Mouse (Mus musculus) right cerebral cortex, postnatal 36 days (tissue): ENCODE measurements at regions not wholly inside any gene's neighbourhood (a gene's known extent, or its start where the extent isn't known, plus 50 kb on each side); places are given as distances from the start of the nearest gene placed in this dataset.

ENCODE experiments used
- DNase-seq, 2 experiments: peaks; one replicate each; pipeline ENCODE4 v3.0.0; 2022; ENCODE audit warnings: low spot score in 2 of 2, mixed read lengths in 1 of 2

DNA sequence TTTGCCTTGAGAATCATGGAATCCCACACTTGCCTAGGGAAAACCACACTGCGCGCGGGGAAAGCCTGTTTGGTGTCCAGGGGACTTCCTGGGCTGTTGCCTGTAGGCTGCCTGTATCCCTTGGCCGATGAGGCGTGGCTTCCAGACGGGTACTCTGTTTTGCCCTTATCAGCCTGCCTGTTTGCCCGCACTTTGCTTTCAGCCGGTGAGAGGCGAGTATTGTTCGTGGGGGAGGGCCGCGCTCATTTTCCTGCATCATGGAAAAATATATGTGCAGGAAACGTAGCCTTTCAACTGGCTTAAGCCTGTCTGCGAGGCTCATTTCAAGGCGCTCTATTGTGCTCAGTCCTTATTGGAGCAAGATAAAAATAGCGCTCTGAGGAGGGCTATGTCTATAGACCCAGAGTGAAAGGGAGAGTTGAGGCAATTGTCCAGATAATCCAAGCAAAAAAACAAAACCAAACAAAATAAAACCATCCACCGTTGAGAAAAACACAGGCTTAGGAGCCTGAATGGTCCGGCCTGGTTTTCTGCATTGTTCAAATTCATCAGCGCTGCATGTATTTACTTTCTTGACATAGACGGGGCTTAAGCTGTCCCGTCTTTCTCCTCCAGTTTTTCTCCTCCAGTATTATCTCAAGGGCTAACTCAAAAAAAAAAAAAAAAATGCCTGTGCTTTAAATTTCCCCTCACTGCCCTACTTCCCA is 67.9 kb downstream of the Klf5 start:
- no peak for DNase-seq

DNA sequence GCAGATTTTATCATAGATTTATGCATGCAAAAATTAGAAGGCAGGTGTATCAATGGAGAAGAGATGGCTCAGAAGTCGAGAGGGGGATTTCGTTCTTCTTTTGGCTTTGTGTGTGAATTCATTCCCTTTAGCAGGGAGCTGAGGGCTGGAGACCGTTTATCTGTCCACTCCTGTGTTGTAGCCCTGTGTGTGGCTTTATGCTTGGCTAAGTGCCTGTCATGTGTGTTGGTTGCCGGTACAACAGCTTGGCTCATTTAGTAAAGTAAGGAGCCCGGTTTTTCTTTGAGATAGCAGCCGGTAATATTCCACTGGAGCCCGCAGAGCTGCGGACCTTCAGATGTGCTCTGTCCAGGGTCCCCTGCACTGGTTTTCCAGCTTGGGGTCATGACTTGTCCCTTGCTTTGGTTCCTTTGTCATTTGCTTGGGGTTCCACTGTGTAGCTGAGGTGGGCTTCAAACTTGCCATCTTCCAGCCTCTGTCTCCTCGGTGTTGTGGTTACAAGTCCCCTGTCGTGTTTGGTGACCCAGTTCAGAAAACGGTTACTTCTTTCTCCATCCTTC is 68.6 kb downstream of the Klf5 start:
- no peak for DNase-seq

DNA sequence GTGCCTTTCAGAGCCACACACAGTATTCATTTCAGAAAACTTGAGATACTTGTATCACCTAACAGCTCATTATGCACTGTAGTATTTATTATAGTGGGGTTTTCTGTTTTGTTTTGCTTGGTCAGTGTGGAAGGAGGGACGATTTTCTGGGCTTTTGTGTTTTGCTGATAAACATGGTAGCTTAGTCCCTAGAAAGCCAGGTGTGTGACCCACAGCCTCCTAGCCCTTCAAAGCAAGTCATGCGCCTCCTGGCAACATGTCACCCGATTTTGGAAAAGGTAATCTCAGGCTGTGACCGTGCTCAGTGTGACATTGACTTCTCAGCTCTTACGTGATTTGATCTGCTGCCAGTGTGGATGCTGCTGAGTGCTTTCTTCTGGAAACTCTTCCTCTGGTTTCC is 70.9 kb downstream of the Klf5 start:
- DNase-seq: no peak

DNA sequence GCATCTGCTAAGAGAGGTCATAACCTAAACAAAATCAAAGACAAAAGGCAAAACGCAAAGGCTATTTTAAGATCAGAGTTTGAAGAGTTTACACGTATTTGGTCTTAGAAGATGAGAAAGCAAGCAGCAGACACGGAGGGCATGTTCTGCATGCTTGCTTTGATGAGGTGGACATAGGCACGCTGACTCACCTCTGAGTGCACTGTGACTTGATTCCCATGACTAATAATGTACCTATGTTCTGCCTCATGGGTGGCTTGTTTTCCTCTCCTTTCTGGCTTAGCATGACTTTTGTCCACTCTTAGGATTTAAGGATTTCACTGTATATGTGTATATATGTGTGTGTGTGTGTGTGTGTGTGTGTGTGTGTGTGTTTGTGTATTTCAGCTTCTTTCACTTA is 75.2 kb downstream of the Klf5 start:
- DNase-seq: no peak

DNA sequence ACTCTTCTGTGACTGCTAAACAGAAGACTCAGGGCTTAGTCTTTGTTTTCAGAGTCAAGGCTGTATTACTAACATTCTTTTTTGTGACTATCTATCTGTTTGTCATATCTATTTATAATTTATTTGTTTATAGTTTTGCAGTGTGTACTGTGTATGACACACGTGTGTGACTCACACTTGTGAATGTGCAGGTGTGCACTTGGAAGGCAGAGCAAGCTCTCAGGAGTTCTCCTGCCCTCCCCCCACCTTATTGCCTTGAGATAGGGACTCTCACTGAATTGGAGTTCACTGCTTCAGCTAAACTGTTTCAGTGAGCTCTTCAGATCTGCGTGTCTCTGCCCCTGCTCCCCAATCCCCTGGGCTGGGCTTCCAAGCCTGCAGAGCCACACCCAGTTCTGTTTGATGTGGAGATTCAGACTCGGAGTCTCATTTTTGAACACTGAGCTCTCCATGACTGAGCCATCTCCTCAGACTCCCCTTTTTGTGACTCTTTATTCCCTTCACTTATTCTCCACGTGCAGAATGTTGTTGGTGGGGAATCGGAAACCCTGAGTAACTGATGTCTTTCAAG is 76.6 kb downstream of the Klf5 start:
- DNase-seq: no peak

DNA sequence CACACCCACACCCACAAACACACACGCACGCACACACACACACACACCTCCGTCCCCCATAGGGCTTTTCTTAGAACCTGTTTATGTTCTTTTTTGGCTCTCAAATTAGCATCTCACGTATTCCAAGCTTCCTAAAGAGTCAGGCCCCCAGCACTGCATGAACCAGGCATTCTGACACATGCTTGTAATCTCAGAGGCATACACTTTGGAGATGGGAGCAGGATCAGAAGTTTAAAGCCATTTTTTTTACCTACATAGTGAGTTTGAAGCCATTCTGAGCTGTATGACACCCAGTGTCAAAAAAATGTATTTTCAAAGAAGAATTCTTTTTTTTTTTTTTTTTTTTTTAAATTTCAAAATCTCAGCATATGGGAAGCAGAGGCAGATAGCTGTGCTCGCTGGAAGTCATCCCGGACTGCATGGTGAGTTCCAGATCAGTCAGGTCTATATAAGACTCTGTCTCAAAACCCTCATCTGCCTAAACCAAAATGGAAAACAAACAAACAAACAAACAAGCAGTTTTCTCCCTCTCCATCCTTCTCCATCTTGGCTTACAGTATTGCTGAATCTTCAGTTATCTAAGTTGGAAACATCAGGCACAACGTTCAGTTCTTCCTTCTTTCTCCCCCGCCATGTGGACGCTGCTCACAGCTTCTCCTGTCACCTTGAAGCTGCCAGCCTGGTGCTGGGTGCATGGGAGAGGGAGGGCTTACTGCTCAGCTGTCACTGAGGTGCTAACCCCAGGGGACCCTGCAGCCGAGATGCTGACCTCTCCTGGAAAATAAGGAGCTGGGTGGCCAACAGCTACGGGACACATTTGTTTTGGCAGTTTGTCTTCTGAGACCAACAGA is 78.4 kb downstream of the Klf5 start:
- DNase-seq: peak in 1 of 2 experiments; percentile 12

DNA sequence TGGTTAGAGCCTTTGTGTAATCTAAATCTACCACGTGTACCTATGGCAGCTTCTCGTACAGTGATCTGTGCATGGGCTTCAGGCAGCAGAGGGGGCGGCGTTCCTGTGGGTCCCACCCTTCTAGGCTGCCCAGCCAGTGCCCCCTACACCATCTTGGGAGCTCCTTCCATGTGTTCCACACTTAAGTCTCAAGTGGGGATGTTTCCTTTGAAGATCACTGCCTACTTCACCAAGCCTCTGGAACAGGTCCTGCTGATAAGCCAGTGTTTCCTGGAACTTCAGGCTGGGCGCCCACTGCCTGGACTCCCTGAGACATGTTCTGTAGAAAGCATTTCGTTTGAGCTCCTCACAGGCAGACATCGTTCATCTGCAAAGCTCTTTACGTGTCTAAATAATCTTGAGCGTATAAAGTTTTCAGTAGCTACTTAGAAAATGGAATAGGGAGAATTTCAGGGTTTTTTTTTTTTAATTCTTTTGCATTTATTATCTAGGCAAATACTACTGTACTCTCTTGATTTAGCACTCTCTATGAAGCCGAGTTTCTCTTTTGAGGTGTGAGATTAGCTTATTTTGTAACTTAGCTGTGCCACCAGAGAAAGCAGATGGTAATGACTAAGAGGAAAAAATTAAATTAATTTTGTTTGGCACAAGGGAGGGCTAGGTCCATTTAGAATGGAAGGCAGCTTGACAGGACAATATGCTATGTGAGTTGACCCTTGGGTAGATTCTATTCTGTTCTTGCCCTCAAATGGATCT is 82.9 kb downstream of the Klf5 start:
- no peak for DNase-seq

DNA sequence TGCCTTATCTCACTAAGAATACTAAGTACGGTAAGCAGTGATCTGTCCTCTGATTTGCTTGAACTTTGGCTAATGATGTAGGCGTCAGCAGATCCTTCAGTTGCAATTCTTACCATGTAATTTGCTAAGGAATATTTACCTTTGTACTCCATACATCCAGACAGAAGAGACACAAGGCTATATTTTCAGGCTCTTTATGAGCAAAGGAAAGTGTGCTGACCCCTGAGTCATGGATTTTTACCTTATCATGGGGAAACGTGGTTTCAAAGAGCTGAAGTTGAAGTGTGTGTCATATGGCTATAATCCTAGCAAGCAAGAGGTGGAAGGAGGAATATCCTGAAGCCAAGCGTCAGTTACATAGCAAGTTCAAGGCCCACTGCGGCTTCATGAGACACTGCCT is 83.6 kb downstream of the Klf5 start:
- no peak for DNase-seq

DNA sequence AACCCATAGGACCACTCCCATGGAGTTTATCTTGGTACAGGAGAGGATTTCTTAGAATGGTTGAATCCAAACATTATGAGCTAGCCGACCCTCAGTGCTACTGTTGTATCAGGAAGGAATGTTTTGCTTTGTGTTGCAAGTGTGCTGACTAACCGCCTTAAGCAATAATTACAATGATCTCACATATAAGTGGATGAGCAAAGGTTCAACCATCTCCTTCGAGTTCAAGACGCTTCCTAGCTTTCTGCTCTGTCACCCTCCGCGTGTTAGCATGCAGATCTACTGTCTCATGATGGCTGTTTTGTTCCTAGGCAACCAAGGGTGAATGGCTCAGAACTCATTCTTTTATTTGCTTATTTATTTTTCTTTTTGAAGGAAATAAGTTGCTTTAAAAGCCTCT is 84.7 kb downstream of the Klf5 start:
- DNase-seq: no peak

DNA sequence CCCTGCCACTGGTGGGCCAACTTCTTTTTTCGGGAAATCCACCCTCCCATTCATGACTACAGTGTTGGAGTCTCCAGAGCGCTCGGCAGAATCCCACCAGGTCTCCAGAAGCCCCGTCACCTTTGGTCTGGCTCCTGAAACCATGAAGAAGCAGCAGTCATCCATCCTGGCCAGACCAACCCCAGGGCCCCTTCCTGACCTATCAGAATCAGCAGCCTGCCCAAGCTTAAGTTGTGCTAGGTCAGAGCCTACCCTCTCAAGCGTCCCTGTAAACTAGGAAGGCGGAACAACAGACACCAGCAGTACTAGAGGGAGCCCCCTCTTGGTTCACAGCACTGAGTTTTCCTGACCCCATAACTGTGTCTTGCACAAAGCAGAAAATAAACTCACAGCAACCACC is 89.1 kb downstream of the Klf5 start:
- DNase-seq: no peak

DNA sequence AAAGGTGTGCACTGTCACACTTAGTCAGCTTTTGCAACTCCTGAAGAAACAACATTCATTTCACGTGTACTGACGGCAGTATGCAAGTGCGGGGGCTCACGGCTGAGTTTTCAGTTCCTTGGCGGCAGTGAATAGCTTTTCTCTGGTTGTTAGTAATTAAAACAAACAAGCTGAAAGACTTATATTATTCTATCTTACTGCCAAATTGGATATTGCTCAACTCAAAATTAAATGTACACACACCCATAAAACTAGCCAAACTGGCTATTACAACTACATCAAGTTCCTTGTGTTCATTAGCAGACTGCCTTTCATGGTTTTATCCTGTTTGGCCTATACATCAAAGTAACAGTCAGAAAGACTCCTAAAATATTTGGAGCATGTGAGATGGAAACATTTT is 90.8 kb downstream of the Klf5 start:
- no peak for DNase-seq

DNA sequence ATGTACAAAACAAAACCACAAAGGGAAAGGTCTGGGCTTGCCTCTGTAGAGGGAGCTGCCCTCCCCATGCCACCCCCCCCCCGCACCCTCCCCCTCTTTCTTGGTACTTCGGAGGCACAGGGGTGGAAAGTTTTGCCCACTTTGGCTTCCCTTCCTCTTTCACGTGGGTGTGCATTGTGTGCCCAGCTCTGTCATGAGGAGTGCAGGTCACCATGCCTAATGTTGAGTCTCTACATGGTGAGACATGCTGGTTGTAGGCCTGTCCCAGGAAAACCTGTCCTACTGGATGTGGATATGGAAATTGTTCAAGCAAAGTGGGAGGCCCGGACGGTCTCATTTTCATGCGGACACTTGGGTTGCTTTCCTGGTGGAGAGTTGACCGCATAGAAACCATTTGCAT is 93.2 kb downstream of the Klf5 start:
- no peak for DNase-seq

DNA sequence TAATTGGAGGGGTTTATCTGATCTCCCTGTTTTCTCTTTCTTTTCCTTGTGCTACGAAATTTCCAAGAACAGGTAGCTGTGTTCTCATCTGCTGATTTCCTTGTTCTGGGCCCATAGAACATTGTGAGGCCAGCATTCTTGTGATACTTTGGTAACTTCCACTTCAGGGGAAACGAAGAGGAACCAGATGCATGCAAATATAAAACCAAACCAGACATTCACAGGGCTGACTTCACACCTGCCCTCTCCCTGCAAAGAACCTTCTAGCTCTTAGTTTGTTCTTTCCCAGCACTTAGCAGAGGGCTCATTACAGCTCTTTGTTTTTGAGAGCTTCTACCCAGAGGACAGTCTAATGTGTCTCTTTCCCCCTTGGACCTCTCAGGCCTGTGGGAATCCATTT is 94.3 kb downstream of the Klf5 start:
- DNase-seq: no peak

DNA sequence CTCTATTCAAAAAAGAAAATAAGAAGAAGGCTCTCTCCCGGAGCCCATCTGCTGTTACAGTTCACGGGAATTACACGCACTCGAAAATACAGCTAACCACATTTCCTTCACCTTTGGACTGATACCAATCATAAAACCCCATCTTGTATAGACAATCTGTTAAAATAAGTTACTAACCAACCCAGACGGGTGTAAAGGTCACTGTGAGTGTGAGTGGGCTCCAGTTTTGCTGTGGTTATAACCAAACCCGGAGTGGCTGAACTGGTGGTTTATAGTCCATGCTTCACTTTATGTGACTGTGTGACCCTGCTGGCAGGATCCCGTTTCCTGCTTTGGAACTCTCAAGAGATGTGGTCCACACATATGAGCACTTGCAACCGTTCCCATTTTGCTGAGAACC is 95.1 kb downstream of the Klf5 start:
- DNase-seq: no peak

DNA sequence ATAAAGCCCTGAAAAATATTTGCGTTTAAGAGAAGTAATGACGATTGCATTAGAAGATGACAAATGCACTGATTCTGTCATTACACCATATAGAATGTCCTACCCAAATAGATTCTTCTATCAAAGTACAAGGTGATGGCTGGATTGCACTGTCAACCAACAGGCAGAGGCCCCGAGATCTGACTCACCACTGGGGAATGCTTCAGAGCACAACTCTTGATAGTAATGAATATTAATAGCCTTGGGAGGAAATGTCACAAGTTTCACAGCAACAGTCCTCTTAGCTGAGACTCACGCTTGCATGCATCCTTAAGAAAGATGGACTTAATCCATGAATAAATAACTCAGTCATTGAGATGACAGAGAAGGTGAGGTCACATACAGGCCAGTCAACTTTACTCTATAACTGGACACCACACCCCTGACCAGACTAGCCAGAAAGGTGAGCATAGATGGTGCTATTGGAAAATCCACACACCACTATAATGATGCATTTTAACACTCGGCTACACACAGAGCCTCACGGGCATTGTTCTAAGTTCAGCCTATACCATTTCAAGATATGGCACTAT is 104.8 kb downstream of the Klf5 start:
- no peak for DNase-seq

DNA sequence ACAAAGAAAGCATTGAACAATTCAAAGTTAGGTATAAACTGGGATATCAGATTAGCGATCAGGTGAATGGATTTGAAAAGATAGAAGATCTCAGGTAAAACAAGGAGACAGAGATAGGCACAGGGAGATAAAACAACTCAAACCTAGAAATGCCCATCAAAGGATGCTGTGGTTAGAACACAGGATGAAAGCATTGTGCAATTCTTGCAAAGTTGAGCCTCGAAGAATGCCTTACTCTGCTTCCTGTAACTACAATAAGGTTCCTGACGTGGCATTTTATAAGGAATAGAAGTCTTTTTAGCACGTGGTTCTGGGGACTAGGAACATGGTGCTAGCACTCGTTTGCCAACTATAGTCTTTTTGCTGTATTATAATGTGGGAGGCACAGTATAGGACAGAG is 106.7 kb downstream of the Klf5 start:
- no peak for DNase-seq

DNA sequence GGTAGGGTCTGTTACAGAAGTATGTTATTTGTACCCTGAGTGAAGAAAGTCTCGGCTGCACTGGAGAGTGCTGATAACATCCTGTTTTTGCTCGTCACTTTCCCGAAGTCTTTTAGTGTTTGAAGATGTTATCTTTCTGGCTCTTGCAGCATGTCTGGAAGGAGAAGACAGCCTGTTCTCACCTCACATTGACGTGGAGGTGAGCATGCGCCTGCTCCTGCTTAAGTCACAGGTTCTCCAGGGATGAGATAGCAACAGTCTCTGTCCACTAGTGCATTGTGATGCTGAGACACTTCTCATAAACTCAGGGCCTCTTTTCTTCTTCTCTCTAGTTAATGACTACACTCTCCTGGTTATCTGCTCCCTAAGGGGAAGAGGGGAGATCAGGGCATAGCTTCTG is 113.3 kb downstream of the Klf5 start:
- DNase-seq: no peak

DNA sequence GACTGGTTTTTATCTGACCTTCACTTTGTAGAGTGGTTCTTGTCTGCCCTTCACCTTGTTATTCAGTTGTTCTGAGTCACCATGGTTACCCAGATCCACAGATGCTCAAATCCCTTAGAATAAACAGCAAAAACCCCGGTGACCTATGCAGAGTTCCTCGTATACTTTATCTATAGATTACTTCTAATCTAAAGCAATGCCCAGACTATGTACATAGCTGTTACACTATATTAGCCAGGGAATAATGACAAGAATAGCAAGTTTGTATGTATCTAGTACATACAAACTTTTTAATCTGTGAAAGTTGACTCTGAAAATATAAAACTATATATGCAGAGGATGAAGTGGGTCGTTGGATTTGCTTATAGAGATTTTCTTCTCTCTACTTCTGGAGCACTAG is 117.7 kb downstream of the Klf5 start:
- no peak for DNase-seq

DNA sequence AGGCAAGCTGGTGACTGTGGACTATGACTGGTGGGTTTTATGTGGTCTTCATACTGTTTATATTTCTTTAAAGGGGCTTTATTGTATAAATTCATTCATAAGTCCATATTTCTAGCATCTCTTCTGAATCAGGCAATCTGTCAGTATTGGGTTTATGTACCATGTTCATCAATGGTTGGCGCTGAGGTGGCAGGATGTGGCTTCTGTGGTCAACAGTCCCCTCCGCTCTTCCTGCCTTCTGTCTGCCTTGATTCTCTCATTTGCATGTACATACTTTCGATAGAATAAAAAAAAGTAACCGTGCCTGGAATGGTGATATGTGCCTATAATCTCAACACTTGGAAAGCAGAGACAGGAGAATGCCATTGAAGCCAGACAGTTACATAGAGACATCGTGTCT is 120.5 kb downstream of the Klf5 start:
- DNase-seq: no peak

DNA sequence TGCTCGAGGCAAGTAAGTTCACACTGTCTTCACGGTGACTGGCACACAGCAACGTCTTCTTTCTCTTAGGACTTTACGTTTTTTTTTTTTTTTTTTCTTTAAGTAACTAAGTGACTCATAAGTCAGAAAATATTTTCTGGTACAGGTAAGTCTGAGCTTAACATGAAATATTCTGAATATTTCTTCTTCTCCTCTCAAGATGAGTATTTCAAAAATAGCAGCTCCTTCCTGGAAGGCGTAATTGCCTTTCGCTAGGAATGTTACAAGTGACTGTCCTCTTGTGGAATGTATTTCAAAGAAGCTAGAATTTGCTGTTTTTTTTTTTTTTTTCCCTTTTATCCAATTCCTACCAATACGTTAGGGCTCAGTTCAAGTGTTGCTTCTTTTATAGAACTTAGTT is 124.8 kb downstream of the Klf5 start:
- no peak for DNase-seq

DNA sequence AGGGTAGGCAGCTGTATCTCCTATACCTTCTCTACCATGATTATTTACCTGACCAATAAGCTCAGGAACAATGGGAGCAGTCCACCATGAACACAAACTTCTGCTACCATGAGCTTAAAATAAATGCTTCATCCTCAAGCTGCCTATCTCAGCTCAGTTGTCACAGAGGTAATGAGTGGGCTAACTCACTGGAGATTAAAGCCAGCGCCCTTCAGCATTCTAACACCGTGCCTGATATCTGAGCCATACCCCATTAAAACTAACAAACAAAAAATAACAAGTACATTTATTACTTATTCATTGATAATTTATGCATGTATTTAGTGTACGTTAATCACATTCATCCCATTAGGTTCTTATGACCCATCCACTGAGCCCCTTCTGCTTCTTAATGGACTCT is 128.6 kb downstream of the Klf5 start:
- no peak for DNase-seq

DNA sequence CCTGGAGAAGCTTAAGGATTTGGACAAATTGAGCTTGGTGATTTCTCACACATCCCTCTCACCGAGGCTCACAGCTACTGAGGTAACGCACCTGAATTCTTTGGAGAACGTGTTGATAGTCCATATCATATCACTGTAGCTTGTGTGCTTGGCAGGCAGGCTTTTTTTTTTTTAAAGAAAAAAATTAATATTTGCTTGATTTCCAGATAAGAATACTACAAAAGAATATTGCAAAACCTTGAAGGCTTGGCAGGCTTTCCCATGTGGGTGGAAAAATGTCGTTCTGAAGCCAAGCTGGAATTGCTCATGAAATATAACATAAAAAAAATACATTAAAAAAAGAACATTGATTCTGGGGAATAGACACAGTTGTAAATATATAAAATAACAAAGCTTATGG is 131.8 kb downstream of the Klf5 start:
- peak in 1 of 2 experiments; percentile 9 for DNase-seq
